Mouse (Mus musculus): Measurements from ENCODE around the gene Pgbd5. TPM values are rescaled to one million over a fixed set of nuclear protein-coding genes. Genes with fewer than 3 reads are reported as not detected.

Pgbd5 gene
- polyA plus RNA-seq, 1 experiment from 2014 or later: 0.16 TPM

DNA sequence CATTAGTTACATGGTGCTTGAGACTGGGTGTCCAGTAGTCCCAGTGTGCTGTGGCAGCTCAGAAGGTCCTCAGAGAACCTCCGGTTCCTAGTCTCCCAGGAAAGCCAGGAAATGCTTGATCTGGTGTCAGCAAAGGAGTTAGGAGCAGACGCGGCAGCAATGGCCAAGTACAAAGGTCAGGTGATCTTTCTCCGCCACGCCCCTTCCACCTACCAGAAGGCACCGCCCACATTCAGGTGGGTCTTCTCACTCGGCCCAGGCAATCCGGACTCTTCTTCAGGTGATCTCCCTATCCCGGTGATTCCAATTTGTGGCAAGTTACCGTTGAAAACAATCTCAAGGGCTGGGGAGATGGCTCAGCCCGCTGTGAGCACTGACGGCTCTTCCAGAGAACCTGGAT, 20.2 kb upstream of the Pgbd5 start:
- Histone ChIP-seq H3K9me3 (replicated peaks) (no peaks in the 10 kb centered on the region), H3K4me2 (no peak overlapping the region), H3K27me3 (no peaks in the 10 kb centered on the region), H3K27ac (no peak overlapping the region), H3K9ac (no peak overlapping the region), H3K36me3 (no peaks in the 10 kb centered on the region), H3K4me3 (replicated peaks) (no peak overlapping the region), H3K4me1 (replicated peaks) (no peaks in the 10 kb centered on the region)
- DNase-seq (no peak), ATAC-seq (ENCODE audit: low read depth) (no peak)
- 27% methylated on average over 12 of the region's 12 CpGs for WGBS (ENCODE audit: insufficient replicate concordance)

DNA sequence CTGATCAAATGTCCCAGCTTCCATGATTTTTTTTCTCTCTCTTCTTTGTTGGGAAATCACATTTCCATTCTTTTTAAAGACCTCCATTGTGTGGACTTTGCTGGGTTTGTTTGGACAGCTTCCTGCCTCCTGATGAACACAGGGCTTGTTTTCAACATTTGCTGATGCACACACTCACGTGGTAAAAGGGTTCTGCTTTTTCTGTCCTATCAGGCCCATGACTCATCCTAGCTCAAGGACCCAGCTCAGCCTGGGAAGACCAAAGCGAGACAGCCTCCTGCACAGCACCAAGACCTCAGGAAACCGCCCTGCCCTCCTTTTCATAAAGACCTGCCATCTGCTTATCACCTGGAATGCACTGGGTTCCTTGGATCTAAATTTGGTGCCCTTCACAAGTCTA, 15.9 kb upstream of the Pgbd5 start:
- no peak overlapping the region for H3K27ac ChIP-seq
- H3K27me3 ChIP-seq: no peaks in the 10 kb centered on the region
- H3K36me3 ChIP-seq: no peaks in the 10 kb centered on the region
- WGBS (ENCODE audit: insufficient replicate concordance): 13% methylated on average over 3 of the region's 3 CpGs
- H3K4me1 ChIP-seq (replicated peaks): no peaks in the 10 kb centered on the region
- H3K4me3 ChIP-seq (replicated peaks): no peak overlapping the region
- no peak for DNase-seq
- H3K9me3 ChIP-seq (replicated peaks): no peaks in the 10 kb centered on the region
- no peak overlapping the region for H3K4me2 ChIP-seq
- H3K9ac ChIP-seq: no peak overlapping the region
- ATAC-seq (ENCODE audit: low read depth): no peak

DNA sequence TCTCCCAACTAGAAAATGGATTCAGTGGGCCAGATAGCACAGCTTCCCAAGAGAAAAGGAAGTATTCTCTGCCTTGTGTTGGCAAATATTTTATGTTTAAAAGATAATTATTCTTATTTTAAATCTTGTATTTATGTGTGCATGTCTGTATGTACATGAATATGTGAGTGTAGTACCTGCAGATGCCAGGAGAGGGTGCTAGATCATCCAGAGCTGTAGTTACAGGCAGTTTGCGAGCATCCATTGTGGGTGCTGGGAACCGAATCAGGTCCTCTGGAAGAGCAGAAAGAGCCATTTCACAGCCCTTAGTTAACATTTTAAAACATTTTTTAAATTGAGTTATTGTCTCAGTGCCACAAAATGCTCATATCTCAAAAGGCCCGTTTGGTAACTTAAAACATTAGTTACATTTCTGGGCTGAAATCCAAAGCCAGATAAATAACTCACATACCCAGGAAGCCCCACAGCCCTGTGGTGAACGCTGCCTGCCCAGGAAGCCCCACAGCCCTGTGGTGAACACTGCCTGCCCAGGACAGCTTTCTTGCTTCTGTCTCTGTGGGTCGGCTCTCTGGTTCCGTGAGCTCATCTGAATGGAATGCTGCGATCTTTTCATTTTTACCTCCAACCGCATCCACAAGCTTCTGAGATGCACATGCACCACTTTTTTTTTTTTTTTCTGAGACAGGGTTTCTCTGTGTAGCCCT, 10.9 kb upstream of the Pgbd5 start:
- H3K9me3 ChIP-seq (replicated peaks): no peaks in the 10 kb centered on the region
- H3K36me3 ChIP-seq: no peaks in the 10 kb centered on the region
- no peak overlapping the region for H3K4me2 ChIP-seq
- H3K27ac ChIP-seq: no peak overlapping the region
- H3K9ac ChIP-seq: no peak overlapping the region
- no peak for ATAC-seq (ENCODE audit: low read depth)
- WGBS (ENCODE audit: insufficient replicate concordance): 68% methylated on average over 8 of the region's 8 CpGs
- no peaks in the 10 kb centered on the region for H3K4me1 ChIP-seq (replicated peaks)
- H3K27me3 ChIP-seq: no peaks in the 10 kb centered on the region
- H3K4me3 ChIP-seq (replicated peaks): no peak overlapping the region
- DNase-seq: no peak

DNA sequence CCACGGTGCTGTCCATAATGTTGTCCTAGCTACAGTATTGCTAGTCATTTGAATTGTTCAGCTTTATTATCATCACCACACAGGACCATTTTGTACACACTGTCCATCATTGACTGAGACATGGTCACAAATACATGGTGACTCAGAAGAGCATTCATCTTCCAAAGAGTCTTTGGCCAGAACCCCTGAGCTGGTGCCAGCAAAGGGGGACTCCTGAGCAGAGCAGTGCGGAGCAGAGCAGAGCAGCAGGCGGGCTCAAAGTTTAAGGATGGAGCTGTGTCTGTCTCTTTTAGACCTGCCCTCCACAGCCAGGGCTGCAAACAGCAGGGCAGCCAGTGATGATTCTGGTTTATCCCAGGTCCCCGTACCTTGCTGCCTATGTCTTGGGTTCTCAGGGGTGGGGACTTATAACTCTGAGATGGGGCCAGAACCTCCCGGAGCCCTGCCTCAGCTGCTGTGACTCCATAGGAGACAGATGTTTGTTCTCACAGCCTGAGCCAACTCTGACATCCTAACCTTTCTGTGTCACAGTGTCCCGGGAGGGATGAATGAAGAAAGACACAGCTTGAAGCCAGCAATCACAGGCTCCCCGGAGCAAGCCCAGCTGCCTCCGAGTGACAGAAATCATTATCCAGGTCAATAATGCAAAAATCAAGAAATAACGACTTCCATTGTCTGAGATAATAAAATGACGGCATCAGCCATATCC, 9.7 kb upstream of the Pgbd5 start:
- 63% methylated on average over 10 of the region's 10 CpGs for WGBS (ENCODE audit: insufficient replicate concordance)
- no peak for ATAC-seq (ENCODE audit: low read depth)

DNA sequence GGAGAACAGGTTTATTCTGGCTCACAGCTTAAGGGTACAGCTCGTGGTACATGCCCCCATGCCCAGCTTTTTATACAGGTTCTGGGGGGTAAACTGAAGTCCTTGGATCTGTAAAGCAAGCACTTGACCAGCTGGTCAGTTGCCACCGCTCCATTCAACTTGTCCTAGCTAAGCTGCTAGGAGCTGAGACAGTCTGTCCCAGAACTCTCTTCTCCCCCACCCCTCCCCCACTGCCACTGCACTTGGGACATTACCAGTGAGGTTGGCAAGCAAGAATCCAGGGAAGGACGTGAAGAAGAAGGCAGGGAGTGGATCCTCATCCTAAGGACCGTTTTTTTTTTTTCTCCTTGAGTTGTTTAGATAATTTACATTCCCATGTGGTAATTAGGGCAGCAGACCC, 2.7 kb downstream of the Pgbd5 start:
- H3K36me3 ChIP-seq: no peaks in the 10 kb centered on the region
- no peak overlapping the region for H3K4me2 ChIP-seq
- peaks cover 47% of the 10 kb centered on the region for H3K27me3 ChIP-seq
- no peak overlapping the region for H3K4me3 ChIP-seq (replicated peaks)
- H3K9ac ChIP-seq: no peak overlapping the region
- H3K4me1 ChIP-seq (replicated peaks): peaks cover 10% of the 10 kb centered on the region
- no peaks in the 10 kb centered on the region for H3K9me3 ChIP-seq (replicated peaks)
- ATAC-seq (ENCODE audit: low read depth) (no peak), DNase-seq (no peak)
- H3K27ac ChIP-seq: no peak overlapping the region
- WGBS (ENCODE audit: insufficient replicate concordance): 10% methylated on average over 4 of the region's 4 CpGs

More for the DNA sequence above, 9.7 kb upstream of the Pgbd5 start:
- Histone ChIP-seq H3K27me3 (no peaks in the 10 kb centered on the region), H3K9me3 (replicated peaks) (no peaks in the 10 kb centered on the region), H3K36me3 (no peaks in the 10 kb centered on the region), H3K4me2 (no peak overlapping the region), H3K27ac (no peak overlapping the region), H3K4me1 (replicated peaks) (no peaks in the 10 kb centered on the region), H3K9ac (no peak overlapping the region), H3K4me3 (replicated peaks) (no peak overlapping the region)
- DNase-seq: no peak

DNA sequence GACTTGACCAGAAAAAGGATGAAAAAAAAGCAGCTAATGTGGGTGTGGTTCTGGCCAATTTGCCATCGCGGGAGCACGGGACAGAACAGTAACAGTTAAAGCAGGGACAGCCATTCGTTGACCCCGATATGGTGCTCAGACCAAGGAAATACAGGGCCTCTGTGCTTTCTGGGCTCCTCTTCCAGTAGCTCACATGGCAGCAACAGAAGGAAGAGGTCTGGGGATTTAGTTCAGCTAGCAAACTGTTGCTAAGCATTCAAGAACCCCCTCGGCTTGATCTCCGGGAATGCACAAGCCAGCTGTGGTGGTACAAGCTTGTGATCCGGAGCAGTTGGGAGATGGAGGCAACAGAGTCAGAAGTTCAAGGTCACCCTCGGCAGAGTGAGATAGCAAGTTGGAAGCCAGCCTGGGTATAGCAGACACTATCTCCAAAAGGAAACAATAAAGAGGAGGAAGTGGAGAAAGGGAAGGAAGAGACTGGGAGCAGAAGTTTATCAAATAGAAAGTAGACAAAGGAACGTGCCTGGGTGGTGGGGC, 3.7 kb downstream of the Pgbd5 start:
- no peak for ATAC-seq (ENCODE audit: low read depth)
- 36% methylated on average over 10 of the region's 10 CpGs for WGBS (ENCODE audit: insufficient replicate concordance)
- no peak overlapping the region for H3K27ac ChIP-seq
- H3K4me2 ChIP-seq: no peak overlapping the region
- no peak for DNase-seq
- peaks cover 57% of the 10 kb centered on the region for H3K27me3 ChIP-seq
- no peak overlapping the region for H3K9ac ChIP-seq
- no peak overlapping the region for H3K4me3 ChIP-seq (replicated peaks)
- no peaks in the 10 kb centered on the region for H3K9me3 ChIP-seq (replicated peaks)
- peaks cover 10% of the 10 kb centered on the region for H3K4me1 ChIP-seq (replicated peaks)
- H3K36me3 ChIP-seq: no peaks in the 10 kb centered on the region

DNA sequence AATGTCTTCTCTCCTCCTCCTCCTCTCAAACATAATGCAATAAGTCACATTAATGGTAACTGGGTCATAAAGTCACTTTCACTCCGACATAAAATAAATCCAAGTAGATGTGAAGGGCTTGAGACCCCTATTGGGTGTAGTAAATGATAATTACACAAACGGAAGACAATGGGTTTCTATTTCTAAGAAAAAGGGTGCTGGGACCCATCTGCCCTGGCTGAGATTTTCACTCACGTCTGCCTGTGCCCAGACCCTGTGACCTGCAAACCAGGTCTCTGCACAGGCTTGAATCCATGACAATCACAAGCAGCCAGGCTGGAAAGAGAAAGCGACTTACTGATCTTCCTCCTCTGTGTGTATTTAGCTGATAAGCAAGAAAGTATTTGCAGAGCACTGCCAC, 4.3 kb downstream of the Pgbd5 start:
- no peak overlapping the region for H3K4me2 ChIP-seq
- ATAC-seq (ENCODE audit: low read depth): no peak
- H3K9me3 ChIP-seq (replicated peaks): no peaks in the 10 kb centered on the region
- peaks cover 60% of the 10 kb centered on the region for H3K27me3 ChIP-seq
- 39% methylated on average over 4 of the region's 4 CpGs for WGBS (ENCODE audit: insufficient replicate concordance)
- H3K4me3 ChIP-seq (replicated peaks): no peak overlapping the region
- H3K36me3 ChIP-seq: no peaks in the 10 kb centered on the region
- H3K4me1 ChIP-seq (replicated peaks): peaks cover 10% of the 10 kb centered on the region
- no peak overlapping the region for H3K9ac ChIP-seq
- DNase-seq: no peak
- H3K27ac ChIP-seq: no peak overlapping the region

DNA sequence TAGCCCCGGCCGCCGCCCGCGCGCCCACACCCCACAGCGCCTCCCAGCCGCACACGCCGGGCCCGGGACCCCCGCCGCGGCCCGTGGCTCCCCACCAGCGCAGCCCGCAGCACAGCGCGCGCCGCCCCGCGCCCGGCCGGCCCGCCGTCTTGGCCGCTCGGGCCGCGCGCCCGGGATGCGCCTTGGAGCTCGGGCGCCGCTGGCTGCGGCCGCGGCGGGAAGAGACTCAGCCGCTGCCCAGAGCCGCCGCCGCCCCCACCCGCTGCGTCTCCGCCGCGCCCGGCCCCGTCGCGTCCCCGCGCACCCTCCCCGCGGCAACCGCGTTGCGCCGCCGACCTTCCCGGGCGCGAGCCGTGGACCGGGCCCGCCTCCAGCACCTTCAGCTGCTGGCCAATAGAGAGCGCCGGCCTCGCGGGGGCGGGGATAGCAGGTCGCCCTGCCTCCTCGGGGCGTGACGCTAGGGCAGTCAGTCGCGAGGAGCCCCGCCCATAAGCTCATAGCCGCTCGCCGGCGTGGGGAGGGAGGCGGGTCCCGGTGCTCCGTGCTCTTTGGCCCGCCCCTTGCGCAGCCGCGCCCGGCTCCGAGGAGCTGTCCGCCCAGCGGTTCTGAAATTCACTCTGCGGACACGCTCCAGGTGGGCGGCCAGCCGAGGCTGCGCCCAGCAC, 5.2 kb downstream of the Pgbd5 start:
- Histone ChIP-seq H3K27ac (no peak overlapping the region), H3K9me3 (replicated peaks) (no peaks in the 10 kb centered on the region), H3K27me3 (peaks cover 60% of the 10 kb centered on the region), H3K4me3 (replicated peaks) (peak overlapping the region; percentile 63), H3K4me2 (peak overlapping the region; percentile 90), H3K36me3 (no peaks in the 10 kb centered on the region), H3K4me1 (replicated peaks) (peaks cover 10% of the 10 kb centered on the region), H3K9ac (peak overlapping the region; percentile 39; the same call in 1 of the 2 replicates)
- under 1% methylated on average over 85 of the region's 101 CpGs for WGBS (ENCODE audit: insufficient replicate concordance)
- ATAC-seq (ENCODE audit: low read depth): peak; percentile 98
- DNase-seq: peak; percentile 88

DNA sequence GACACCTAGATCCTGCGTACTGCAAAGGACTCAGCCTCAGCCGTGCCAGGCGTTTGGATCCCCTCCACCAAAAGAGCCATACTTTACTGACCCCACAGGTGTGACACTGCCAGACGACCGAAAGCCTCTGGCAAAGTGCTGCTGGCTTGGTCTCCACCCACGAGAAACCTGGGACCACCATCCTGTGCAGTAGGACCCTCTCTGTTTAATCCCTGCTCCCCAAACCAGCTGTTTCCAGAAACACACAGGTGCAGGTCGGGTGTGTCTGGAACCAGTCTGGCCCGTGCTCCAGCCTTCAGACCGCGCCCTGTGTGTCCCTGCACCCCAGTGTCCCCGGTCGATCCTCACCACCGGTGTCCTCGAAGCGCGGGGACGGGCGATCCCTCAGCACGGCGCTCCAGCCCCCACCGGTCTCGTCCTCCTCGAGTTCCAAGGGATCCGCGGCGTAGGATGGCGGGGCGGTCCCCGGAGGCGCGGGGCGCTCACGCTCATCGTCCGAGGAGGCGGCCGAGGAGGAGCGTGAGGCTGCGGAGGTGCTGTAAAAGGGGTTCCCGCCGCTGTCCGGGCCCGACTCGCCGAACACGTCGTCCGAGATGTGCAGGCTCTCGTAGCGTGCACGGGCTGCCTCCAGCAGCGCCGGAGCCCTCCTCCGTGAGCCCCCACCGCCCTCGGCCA, 5.9 kb downstream of the Pgbd5 start:
- Histone ChIP-seq H3K9me3 (replicated peaks) (no peaks in the 10 kb centered on the region), H3K36me3 (no peaks in the 10 kb centered on the region), H3K27ac (no peak overlapping the region), H3K9ac (peak overlapping the region; percentile 39; the same call in 1 of the 2 replicates), H3K4me3 (replicated peaks) (peak overlapping the region; percentile 63), H3K27me3 (peaks cover 60% of the 10 kb centered on the region), H3K4me2 (peak overlapping the region; percentile 90), H3K4me1 (replicated peaks) (peaks cover 10% of the 10 kb centered on the region)
- 3% methylated on average over 56 of the region's 56 CpGs for WGBS (ENCODE audit: insufficient replicate concordance)
- DNase-seq (no peak), ATAC-seq (ENCODE audit: low read depth) (0 out of 2 replicates have a peak, but pooled peaks have one; percentile 2)

DNA sequence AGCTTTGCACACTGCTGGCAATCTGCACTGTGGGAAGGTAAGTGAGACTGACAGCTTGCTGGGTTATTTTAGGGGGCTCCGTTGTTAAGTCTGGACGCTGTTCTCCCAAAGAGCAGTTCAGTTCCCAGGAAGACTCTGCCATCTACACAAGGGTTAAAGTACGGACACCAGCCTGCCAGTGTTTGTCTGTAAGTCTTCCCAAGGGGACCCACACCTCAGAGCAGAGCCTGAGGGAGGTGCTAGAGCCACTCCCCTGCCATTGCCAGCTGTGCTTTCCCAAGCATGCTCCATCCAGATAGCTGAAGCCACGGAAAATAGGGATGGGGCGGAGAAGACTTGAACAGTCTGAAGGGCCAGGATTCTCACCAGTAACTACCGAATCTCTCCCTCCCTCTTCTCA, 8.6 kb downstream of the Pgbd5 start:
- Histone ChIP-seq H3K4me3 (replicated peaks) (no peak overlapping the region), H3K27me3 (peaks cover 54% of the 10 kb centered on the region), H3K4me1 (replicated peaks) (peaks cover 10% of the 10 kb centered on the region), H3K36me3 (no peaks in the 10 kb centered on the region), H3K27ac (no peak overlapping the region), H3K9me3 (replicated peaks) (no peaks in the 10 kb centered on the region), H3K9ac (no peak overlapping the region), H3K4me2 (no peak overlapping the region)
- WGBS (ENCODE audit: insufficient replicate concordance): 58% methylated on average over 6 of the region's 6 CpGs
- no peak for DNase-seq
- no peak for ATAC-seq (ENCODE audit: low read depth)

DNA sequence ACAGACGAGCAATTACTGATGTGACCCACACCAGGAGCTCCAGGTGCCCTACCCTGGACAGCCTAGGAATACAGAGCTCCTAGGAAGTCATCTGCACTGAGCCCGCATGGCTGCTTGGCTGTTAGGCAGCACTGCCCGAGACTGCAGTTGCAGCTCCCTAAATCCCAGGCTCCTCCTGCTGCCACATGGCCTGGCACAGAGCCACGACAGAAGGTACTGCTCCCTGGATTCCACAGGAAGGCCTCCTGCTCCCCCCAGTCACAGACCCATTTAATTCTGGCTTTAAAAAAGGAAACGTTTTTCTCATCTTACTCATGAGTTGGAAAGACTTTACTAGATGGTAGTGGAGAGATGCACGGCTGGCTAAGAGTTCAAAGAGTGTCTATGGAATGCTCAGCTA, 10.0 kb downstream of the Pgbd5 start:
- 43% methylated on average over 6 of the region's 6 CpGs for WGBS (ENCODE audit: insufficient replicate concordance)
- H3K4me3 ChIP-seq (replicated peaks): no peak overlapping the region

More for the DNA sequence above, 10.0 kb downstream of the Pgbd5 start:
- Histone ChIP-seq H3K4me2 (no peak overlapping the region), H3K9me3 (replicated peaks) (no peaks in the 10 kb centered on the region), H3K4me1 (replicated peaks) (peaks cover 10% of the 10 kb centered on the region), H3K27ac (no peak overlapping the region), H3K36me3 (no peaks in the 10 kb centered on the region), H3K9ac (no peak overlapping the region), H3K27me3 (peaks cover 39% of the 10 kb centered on the region)
- DNase-seq (no peak), ATAC-seq (ENCODE audit: low read depth) (no peak)

Data from liver, embryonic 13.5 days (tissue).